Comparison of ENCODE assay signal across 18 mouse cellular contexts in genomic region chr1:131759667-131760427, GRCm38 (mm10). TPM values are rescaled to one million over a fixed set of nuclear protein-coding genes. Genes with fewer than 3 reads are reported as not detected.
A peak's percentile ranks its signal among the peaks of the same experiment; 100 is the strongest.
DNase-seq lines count a peak whose midpoint lies in the region; ATAC-seq lines count a peak whose summit lies in the region.
"Had no signal": no experiment of that assay in that cellular context is flagged by ENCODE, and none has a peak within 500 bp of the region (broad histone marks: within the 10 kb centered on the region; RNA-seq: fewer than 3 reads in every experiment).

No protein-coding gene starts in this region.

- ATAC-seq in heart, embryonic 11.5 days (replicated peaks; ENCODE audit: insufficient number of reproducible peaks, low FRiP score, low TSS enrichment), result no peak
- peak; percentile 27 for ATAC-seq in midbrain, embryonic 11.5 days (ENCODE audit: low FRiP score)
- ATAC-seq in midbrain, embryonic 15.5 days (replicated peaks), result no peak
- no peak for ATAC-seq in megakaryocyte-erythroid progenitor cell, adult 5-6 weeks (replicated peaks; ENCODE audit: low FRiP score, low TSS enrichment, poor library complexity, severe bottlenecking)

- no peak overlapping the region for H3K9ac ChIP-seq in heart, embryonic 11.5 days (ENCODE audit: low read depth, low read length)
- no peak overlapping the region for H3K9ac ChIP-seq in midbrain, embryonic 11.5 days (ENCODE audit: low read length)
- H3K9ac ChIP-seq in midbrain, embryonic 15.5 days, result no peak overlapping the region
- H3K9ac ChIP-seq: embryonic facial prominence, embryonic 15.5 days; hindbrain, embryonic 14.5 days; limb, embryonic 13.5 days; neural tube, embryonic 12.5 days had no signal

- H3K27ac ChIP-seq in heart, embryonic 10.5 days, result peak overlapping the region; percentile 36; the same call in 1 of the 2 replicates
- no peak overlapping the region for H3K27ac ChIP-seq in heart, embryonic 11.5 days (ENCODE audit: low read depth, low read length)
- no peak overlapping the region for H3K27ac ChIP-seq in midbrain, embryonic 11.5 days (ENCODE audit: low read depth, low read length)
- no peak overlapping the region for H3K27ac ChIP-seq in midbrain, embryonic 15.5 days
- peak overlapping the region; percentile 15; the same call in 1 of the 2 replicates for H3K27ac ChIP-seq in embryonic facial prominence, embryonic 10.5 days (replicated peaks)
- H3K27ac ChIP-seq in macrophage, result peak overlapping the region; percentile 24
- H3K27ac ChIP-seq: embryonic facial prominence, embryonic 15.5 days; heart, adult 2 months; hindbrain, embryonic 14.5 days; kidney, postnatal 0 days; limb, embryonic 13.5 days; neural tube, embryonic 12.5 days had no signal

- 58% methylated on average over 9 of the region's 9 CpGs for WGBS in heart, embryonic 10.5 days
- WGBS in heart, embryonic 11.5 days (ENCODE audit: insufficient replicate concordance), result 54% methylated on average over 9 of the region's 9 CpGs
- 65% methylated on average over 9 of the region's 9 CpGs for WGBS in midbrain, embryonic 11.5 days
- 64% methylated on average over 9 of the region's 9 CpGs for WGBS in midbrain, embryonic 15.5 days
- WGBS in embryonic facial prominence, embryonic 10.5 days, result 67% methylated on average over 9 of the region's 9 CpGs
- WGBS in macrophage (ENCODE audit: missing documents), result 40% methylated on average over 9 of the region's 9 CpGs

- H3K79me2 ChIP-seq in macrophage (ENCODE audit: inconsistent target), result no peaks in the 10 kb centered on the region

- H3K4me3 ChIP-seq in heart, embryonic 10.5 days, result no peak overlapping the region
- no peak overlapping the region for H3K4me3 ChIP-seq in heart, embryonic 11.5 days (ENCODE audit: low read depth, low read length)
- H3K4me3 ChIP-seq in midbrain, embryonic 11.5 days (ENCODE audit: low read depth, low read length), result no peak overlapping the region
- H3K4me3 ChIP-seq in midbrain, embryonic 15.5 days, result no peak overlapping the region
- H3K4me3 ChIP-seq in embryonic facial prominence, embryonic 10.5 days, result no peak overlapping the region
- no peak overlapping the region for H3K4me3 ChIP-seq in macrophage (ENCODE audit: inconsistent target)
- H3K4me3 ChIP-seq: embryonic facial prominence, embryonic 15.5 days; heart, adult 2 months; limb, embryonic 13.5 days; neural tube, embryonic 12.5 days had no signal

- H3K36me3 ChIP-seq in heart, embryonic 10.5 days, result no peaks in the 10 kb centered on the region
- H3K36me3 ChIP-seq in heart, embryonic 11.5 days (ENCODE audit: control insufficient read depth, insufficient read depth, low read length), result no peaks in the 10 kb centered on the region
- H3K36me3 ChIP-seq in midbrain, embryonic 11.5 days (ENCODE audit: control insufficient read depth, insufficient read depth, low read length), result no peaks in the 10 kb centered on the region
- H3K36me3 ChIP-seq in midbrain, embryonic 15.5 days (replicated peaks), result no peaks in the 10 kb centered on the region
- H3K36me3 ChIP-seq in embryonic facial prominence, embryonic 10.5 days (replicated peaks), result no peaks in the 10 kb centered on the region
- no peaks in the 10 kb centered on the region for H3K36me3 ChIP-seq in macrophage (ENCODE audit: inconsistent target)
- H3K36me3 ChIP-seq: embryonic facial prominence, embryonic 15.5 days; limb, embryonic 13.5 days; neural tube, embryonic 12.5 days had no signal

- no peaks in the 10 kb centered on the region for H3K9me3 ChIP-seq in heart, embryonic 10.5 days
- H3K9me3 ChIP-seq in heart, embryonic 11.5 days (replicated peaks; ENCODE audit: control insufficient read depth, low read length), result no peaks in the 10 kb centered on the region
- H3K9me3 ChIP-seq in midbrain, embryonic 11.5 days (ENCODE audit: control insufficient read depth, low read length), result no peaks in the 10 kb centered on the region
- H3K9me3 ChIP-seq in midbrain, embryonic 15.5 days, result no peaks in the 10 kb centered on the region
- H3K9me3 ChIP-seq in embryonic facial prominence, embryonic 10.5 days, result no peaks in the 10 kb centered on the region
- H3K9me3 ChIP-seq: embryonic facial prominence, embryonic 15.5 days; limb, embryonic 13.5 days; neural tube, embryonic 12.5 days had no signal

- peak; percentile 68 for DNase-seq in heart, embryonic 10.5 days (ENCODE audit: low spot score)
- DNase-seq in midbrain, embryonic 11.5 days (ENCODE audit: low spot score, missing footprints), result no peak
- DNase-seq in embryonic facial prominence, embryonic 10.5 days (ENCODE audit: low spot score), result no peak
- DNase-seq: adrenal gland, adult 8-10 months; cerebellum, adult 11 months; layer of hippocampus, postnatal 36 days; right cerebral cortex, adult 18-20 months; thymus, postnatal 36 days had no signal

- H3K27me3 ChIP-seq in heart, embryonic 10.5 days (ENCODE audit: insufficient read depth, poor library complexity, severe bottlenecking), result peaks cover 11% of the 10 kb centered on the region; the same call in 1 of the 2 replicates
- H3K27me3 ChIP-seq in heart, embryonic 11.5 days (ENCODE audit: control insufficient read depth, insufficient read depth, low read length), result peaks cover 2% of the 10 kb centered on the region; the same call in 1 of the 2 replicates
- no peaks in the 10 kb centered on the region for H3K27me3 ChIP-seq in midbrain, embryonic 11.5 days (ENCODE audit: control insufficient read depth, insufficient read depth, low read length)
- no peaks in the 10 kb centered on the region for H3K27me3 ChIP-seq in midbrain, embryonic 15.5 days (replicated peaks)
- H3K27me3 ChIP-seq in embryonic facial prominence, embryonic 10.5 days (replicated peaks; ENCODE audit: low read depth, poor library complexity, severe bottlenecking), result peaks cover 3% of the 10 kb centered on the region; the same call in 1 of the 2 replicates
- H3K27me3 ChIP-seq: embryonic facial prominence, embryonic 15.5 days; limb, embryonic 13.5 days; neural tube, embryonic 12.5 days had no signal

- peaks cover 31% of the 10 kb centered on the region for H3K4me1 ChIP-seq in heart, embryonic 10.5 days
- H3K4me1 ChIP-seq in heart, embryonic 11.5 days (ENCODE audit: control insufficient read depth, insufficient read depth, low read length), result peaks cover 7% of the 10 kb centered on the region
- H3K4me1 ChIP-seq in midbrain, embryonic 11.5 days (ENCODE audit: control insufficient read depth, insufficient read depth, low read length), result 0 out of 2 replicates have a peak, but pooled peaks cover 3% of the 10 kb centered on the region
- H3K4me1 ChIP-seq in midbrain, embryonic 15.5 days, result no peaks in the 10 kb centered on the region
- H3K4me1 ChIP-seq in embryonic facial prominence, embryonic 10.5 days, result no peaks in the 10 kb centered on the region
- H3K4me1 ChIP-seq: embryonic facial prominence, embryonic 15.5 days; limb, embryonic 13.5 days had no signal

- H3K4me2 ChIP-seq in heart, embryonic 11.5 days, result no peak overlapping the region
- no peak overlapping the region for H3K4me2 ChIP-seq in midbrain, embryonic 11.5 days
- no peak overlapping the region for H3K4me2 ChIP-seq in midbrain, embryonic 15.5 days
- H3K4me2 ChIP-seq: embryonic facial prominence, embryonic 15.5 days; hindbrain, embryonic 14.5 days; limb, embryonic 13.5 days; neural tube, embryonic 12.5 days had no signal

RNA-seq across cellular contexts. Expression of gene Slc26a9, which starts 16.0 kb away (rescaled TPM):
- polyA plus RNA-seq in heart, embryonic 10.5 days (2016; fragmentation: Nextera tagmentation; extraction: Ambion mirVana), result 0.05 and 0.06 TPM in 2 replicates
- polyA plus RNA-seq in heart, embryonic 11.5 days (2014; fragmentation: Nextera tagmentation; extraction: Ambion mirVana), result not detected in 2 replicates
- not detected in 2 replicates for polyA plus RNA-seq in midbrain, embryonic 11.5 days (2014; fragmentation: Nextera tagmentation; extraction: Ambion mirVana)
- polyA plus RNA-seq in midbrain, embryonic 15.5 days (2015; fragmentation: Nextera tagmentation; extraction: Ambion mirVana), result 0.05 and 0.08 TPM in 2 replicates
- polyA plus RNA-seq in embryonic facial prominence, embryonic 10.5 days (2016; fragmentation: Nextera tagmentation; extraction: Ambion mirVana), result 0.73 TPM in 1 of 2 replicates, not detected in the other
- 1 to 10 TPM in 1 of 26 experiments, under 1 TPM in 5, not detected in 20; 0.16 to 1.5 (median 0.42) TPM for total RNA-seq in macrophage (2018; cell fraction: chromatin; rRNA removed)
- total RNA-seq in macrophage (2018; cell fraction: cytosol; rRNA removed), result under 1 TPM in 2 of 26 experiments, not detected in 24; 0.03 to 0.05 TPM
- total RNA-seq in macrophage (2018; cell fraction: nucleus; rRNA removed), result under 1 TPM in 8 of 26 experiments, not detected in 18; 0.12 to 0.89 (median 0.33) TPM
- polyA plus RNA-seq in macrophage (2018), result 0.05 TPM in 1 of 3 replicates, not detected in the others
- not detected in 2 replicates for total RNA-seq in megakaryocyte-erythroid progenitor cell, adult 5-6 weeks (2014; fragmentation: Nextera tagmentation)
- not detected in 2 replicates for total RNA-seq in megakaryocyte-erythroid progenitor cell, adult 5-6 weeks (2017)
- total RNA-seq: heart, adult 2 months had no signal
- polyA plus RNA-seq: limb, embryonic 13.5 days; neural tube, embryonic 12.5 days had no signal

RNA-seq across cellular contexts. Expression of gene Pm20d1, which starts 37.3 kb away (rescaled TPM):
- 2.1 and 3.1 TPM in 2 replicates for polyA plus RNA-seq in heart, embryonic 10.5 days (2016; fragmentation: Nextera tagmentation; extraction: Ambion mirVana)
- polyA plus RNA-seq in heart, embryonic 11.5 days (2014; fragmentation: Nextera tagmentation; extraction: Ambion mirVana), result 0.75 and 1.3 TPM in 2 replicates
- polyA plus RNA-seq in midbrain, embryonic 11.5 days (2014; fragmentation: Nextera tagmentation; extraction: Ambion mirVana), result 0.82 and 1.5 TPM in 2 replicates
- polyA plus RNA-seq in midbrain, embryonic 15.5 days (2015; fragmentation: Nextera tagmentation; extraction: Ambion mirVana), result 0.22 and 0.29 TPM in 2 replicates
- polyA plus RNA-seq in embryonic facial prominence, embryonic 10.5 days (2016; fragmentation: Nextera tagmentation; extraction: Ambion mirVana), result 2.0 and 3.1 TPM in 2 replicates
- not detected for total RNA-seq in macrophage (2018; cell fraction: chromatin; rRNA removed)
- under 1 TPM in 2 of 26 experiments, not detected in 24; 0.05 TPM for total RNA-seq in macrophage (2018; cell fraction: cytosol; rRNA removed)
- total RNA-seq in macrophage (2018; cell fraction: nucleus; rRNA removed), result under 1 TPM in 1 of 26 experiments, not detected in 25; 0.10 TPM
- not detected in 3 replicates for polyA plus RNA-seq in macrophage (2018)
- 0.20 TPM in 1 of 2 replicates, not detected in the other for total RNA-seq in megakaryocyte-erythroid progenitor cell, adult 5-6 weeks (2014; fragmentation: Nextera tagmentation)
- total RNA-seq in megakaryocyte-erythroid progenitor cell, adult 5-6 weeks (2017), result not detected in 2 replicates

Comparison
In these comparisons a context has a peak if more than half of its experiments do, and no peak if none do; other contexts are left out.
1. H3K27ac ChIP-seq: peak in heart, embryonic 10.5 days (single experiment), embryonic facial prominence, embryonic 10.5 days (single experiment) and macrophage (single experiment); none in heart, embryonic 11.5 days (single experiment), midbrain, embryonic 11.5 days (single experiment) and midbrain, embryonic 15.5 days (single experiment).